Mouse (Mus musculus) T-cell, adult 2 months (primary cell): ENCODE data around the gene Hnrnpul1.
"Not testable (repeated sequence)": the region's sequence is repeated elsewhere in the genome, so short reads cannot be mapped to it uniquely, and the experiment has no call there.

Experiments
- DNase-seq: peaks from one replicate; pipeline ENCODE4 v3.0.0; 2022; ENCODE audit warnings: low spot score

The Hnrnpul1 gene

GRCm38 (mm10) chr7:25780021-25780420, 25.5 kb upstream of the Hnrnpul1 start:
- no peak for DNase-seq

- DNase-seq, result no peak
Observed at GRCm38 (mm10) chr7:25768229-25768628, 13.7 kb upstream of the Hnrnpul1 start.

GRCm38 (mm10) chr7:25766108-25766507, 11.6 kb upstream of the Hnrnpul1 start:
- no peak for DNase-seq

- DNase-seq, result no peak
Observed at GRCm38 (mm10) chr7:25764221-25764620, 9.7 kb upstream of the Hnrnpul1 start.

- no peak for DNase-seq
Observed at GRCm38 (mm10) chr7:25763678-25764077, 9.1 kb upstream of the Hnrnpul1 start.

- no peak for DNase-seq
Observed at GRCm38 (mm10) chr7:25761354-25761753, 6.8 kb upstream of the Hnrnpul1 start.

- DNase-seq, result peak; percentile 92
Observed at GRCm38 (mm10) chr7:25756011-25756410, 1.5 kb upstream of the Hnrnpul1 start.

- no peak for DNase-seq
Observed at GRCm38 (mm10) chr7:25755468-25755833, 894 bp upstream of the Hnrnpul1 start.

- no peak for DNase-seq
Observed at GRCm38 (mm10) chr7:25754439-25754737, 169 bp downstream of the Hnrnpul1 start.

GRCm38 (mm10) chr7:25753643-25754438, 716 bp downstream of the Hnrnpul1 start:
- no peak for DNase-seq

- DNase-seq, result no peak
Observed at GRCm38 (mm10) chr7:25753076-25753475, 1.5 kb downstream of the Hnrnpul1 start.

- DNase-seq, result no peak
Observed at GRCm38 (mm10) chr7:25746844-25747243, 7.7 kb downstream of the Hnrnpul1 start.

- no peak for DNase-seq
Observed at GRCm38 (mm10) chr7:25738277-25738676, 16.3 kb downstream of the Hnrnpul1 start.

GRCm38 (mm10) chr7:25736920-25737319, 17.6 kb downstream of the Hnrnpul1 start:
- no peak for DNase-seq

- DNase-seq, result no peak
Observed at GRCm38 (mm10) chr7:25734991-25735390, 19.6 kb downstream of the Hnrnpul1 start.

- DNase-seq, result no peak
Observed at GRCm38 (mm10) chr7:25731294-25732055, 23.1 kb downstream of the Hnrnpul1 start.

GRCm38 (mm10) chr7:25729862-25730261, 24.7 kb downstream of the Hnrnpul1 start:
- no peak for DNase-seq

- no peak for DNase-seq
Observed at GRCm38 (mm10) chr7:25729396-25729795, 25.2 kb downstream of the Hnrnpul1 start.

GRCm38 (mm10) chr7:25727800-25728199, 26.8 kb downstream of the Hnrnpul1 start:
- DNase-seq, result no peak

- no peak for DNase-seq
Observed at GRCm38 (mm10) chr7:25725886-25726285, 28.7 kb downstream of the Hnrnpul1 start.

GRCm38 (mm10) chr7:25721776-25722175, 32.8 kb downstream of the Hnrnpul1 start:
- DNase-seq, result not testable (repeated sequence)

GRCm38 (mm10) chr7:25720760-25721159, 33.8 kb downstream of the Hnrnpul1 start:
- no peak for DNase-seq

- peak; percentile 38 for DNase-seq
Observed at GRCm38 (mm10) chr7:25719761-25720610, 34.6 kb downstream of the Hnrnpul1 start.
